Mouse (Mus musculus): ENCODE data around the gene Stt3a. TPM values are rescaled to one million over a fixed set of nuclear protein-coding genes. Genes with fewer than 3 reads are reported as not detected.
A peak's percentile ranks its signal among the peaks of the same experiment; 100 is the strongest.

Gene Stt3a
- polyA plus RNA-seq, 1 experiment from 2014 or later, result 140 TPM

- ATAC-seq (ENCODE audit: low FRiP score), result peak; percentile 99
- Histone ChIP-seq H3K4me2 (replicated peaks; ENCODE audit: low read depth, low read length) (peak within 1 kb of the TSS; percentile 83), H3K4me1 (replicated peaks; ENCODE audit: control insufficient read depth, insufficient read depth, low read length) (no peaks in the 10 kb centered on the region), H3K36me3 (ENCODE audit: control insufficient read depth, insufficient read depth, low read length) (no peaks in the 10 kb centered on the region), H3K27ac (ENCODE audit: low read depth, low read length) (0 out of 2 replicates have a peak within 1 kb of the TSS, but pooled peaks have one; percentile 2), H3K4me3 (ENCODE audit: low read depth, low read length) (peak within 1 kb of the TSS; percentile 95), H3K9ac (ENCODE audit: low read depth, low read length) (peak within 1 kb of the TSS; percentile 97), H3K9me3 (ENCODE audit: control insufficient read depth, low read length) (no peaks in the 10 kb centered on the region), H3K27me3 (ENCODE audit: control insufficient read depth, insufficient read depth, low read length) (no peaks in the 10 kb centered on the region)
- WGBS, result under 1% methylated on average over 64 of the region's 66 CpGs
- DNase-seq (ENCODE audit: low spot score), result peak; percentile 94
Observed at GRCm38 (mm10) chr9:36796781-36797555, 29.5 kb upstream of the Stt3a start, which contains the start of gene Ei24. Gene Ei24, minus strand, starts transcription at chr9:36797393.

- Histone ChIP-seq H3K4me3 (ENCODE audit: low read depth, low read length) (peak overlapping the region; percentile 95), H3K4me1 (replicated peaks; ENCODE audit: control insufficient read depth, insufficient read depth, low read length) (no peaks in the 10 kb centered on the region), H3K27me3 (ENCODE audit: control insufficient read depth, insufficient read depth, low read length) (no peaks in the 10 kb centered on the region), H3K9me3 (ENCODE audit: control insufficient read depth, low read length) (no peaks in the 10 kb centered on the region), H3K9ac (ENCODE audit: low read depth, low read length) (peak overlapping the region; percentile 97), H3K36me3 (ENCODE audit: control insufficient read depth, insufficient read depth, low read length) (no peaks in the 10 kb centered on the region), H3K4me2 (replicated peaks; ENCODE audit: low read depth, low read length) (peak overlapping the region; percentile 83), H3K27ac (ENCODE audit: low read depth, low read length) (no peak overlapping the region)
- 24% methylated on average over 5 of the region's 5 CpGs for WGBS
- DNase-seq (ENCODE audit: low spot score), result peak; percentile 5
- ATAC-seq (ENCODE audit: low FRiP score), result no peak
Observed at GRCm38 (mm10) chr9:36796224-36796623, 28.7 kb upstream of the Stt3a start.

- DNase-seq (ENCODE audit: low spot score), result no peak
- WGBS, result 84% methylated on average over 1 of the region's 1 CpGs
Observed at GRCm38 (mm10) chr9:36795556-36795955, 28.1 kb upstream of the Stt3a start.

GRCm38 (mm10) chr9:36794487-36794886 is 27.0 kb upstream of the Stt3a start:
- Histone ChIP-seq H3K4me1 (replicated peaks; ENCODE audit: control insufficient read depth, insufficient read depth, low read length) (no peaks in the 10 kb centered on the region), H3K27me3 (ENCODE audit: control insufficient read depth, insufficient read depth, low read length) (no peaks in the 10 kb centered on the region), H3K4me3 (ENCODE audit: low read depth, low read length) (no peak overlapping the region), H3K27ac (ENCODE audit: low read depth, low read length) (no peak overlapping the region), H3K9me3 (ENCODE audit: control insufficient read depth, low read length) (no peaks in the 10 kb centered on the region), H3K9ac (ENCODE audit: low read depth, low read length) (no peak overlapping the region), H3K4me2 (replicated peaks; ENCODE audit: low read depth, low read length) (no peak overlapping the region), H3K36me3 (ENCODE audit: control insufficient read depth, insufficient read depth, low read length) (peaks cover 2% of the 10 kb centered on the region; the same call in 1 of the 2 replicates)
- WGBS, result 77% methylated on average over 2 of the region's 2 CpGs
- DNase-seq (ENCODE audit: low spot score), result no peak
- ATAC-seq (ENCODE audit: low FRiP score), result no peak

More at GRCm38 (mm10) chr9:36795556-36795955, 28.1 kb upstream of the Stt3a start:
- Histone ChIP-seq H3K4me3 (ENCODE audit: low read depth, low read length) (no peak overlapping the region), H3K27me3 (ENCODE audit: control insufficient read depth, insufficient read depth, low read length) (no peaks in the 10 kb centered on the region), H3K36me3 (ENCODE audit: control insufficient read depth, insufficient read depth, low read length) (no peaks in the 10 kb centered on the region), H3K9me3 (ENCODE audit: control insufficient read depth, low read length) (no peaks in the 10 kb centered on the region), H3K27ac (ENCODE audit: low read depth, low read length) (no peak overlapping the region), H3K9ac (ENCODE audit: low read depth, low read length) (no peak overlapping the region), H3K4me1 (replicated peaks; ENCODE audit: control insufficient read depth, insufficient read depth, low read length) (no peaks in the 10 kb centered on the region), H3K4me2 (replicated peaks; ENCODE audit: low read depth, low read length) (no peak overlapping the region)
- no peak for ATAC-seq (ENCODE audit: low FRiP score)

- H3K27ac ChIP-seq (ENCODE audit: low read depth, low read length), result no peak overlapping the region
- no peak overlapping the region for H3K4me3 ChIP-seq (ENCODE audit: low read depth, low read length)
- no peaks in the 10 kb centered on the region for H3K9me3 ChIP-seq (ENCODE audit: control insufficient read depth, low read length)
- no peaks in the 10 kb centered on the region for H3K4me1 ChIP-seq (replicated peaks; ENCODE audit: control insufficient read depth, insufficient read depth, low read length)
- ATAC-seq (ENCODE audit: low FRiP score) (no peak), DNase-seq (ENCODE audit: low spot score) (no peak)
- no peak overlapping the region for H3K4me2 ChIP-seq (replicated peaks; ENCODE audit: low read depth, low read length)
- H3K27me3 ChIP-seq (ENCODE audit: control insufficient read depth, insufficient read depth, low read length), result no peaks in the 10 kb centered on the region
- H3K36me3 ChIP-seq (ENCODE audit: control insufficient read depth, insufficient read depth, low read length), result peaks cover 9% of the 10 kb centered on the region; the same call in 1 of the 2 replicates
- H3K9ac ChIP-seq (ENCODE audit: low read depth, low read length), result no peak overlapping the region
- WGBS, result 97% methylated on average over 3 of the region's 3 CpGs
Observed at GRCm38 (mm10) chr9:36792191-36792590, 24.7 kb upstream of the Stt3a start.

GRCm38 (mm10) chr9:36783921-36784320 is 16.4 kb upstream of the Stt3a start:
- Histone ChIP-seq H3K27me3 (ENCODE audit: control insufficient read depth, insufficient read depth, low read length) (no peaks in the 10 kb centered on the region), H3K4me3 (ENCODE audit: low read depth, low read length) (no peak overlapping the region), H3K4me1 (replicated peaks; ENCODE audit: control insufficient read depth, insufficient read depth, low read length) (no peaks in the 10 kb centered on the region), H3K27ac (ENCODE audit: low read depth, low read length) (no peak overlapping the region), H3K9me3 (ENCODE audit: control insufficient read depth, low read length) (no peaks in the 10 kb centered on the region), H3K9ac (ENCODE audit: low read depth, low read length) (no peak overlapping the region), H3K4me2 (replicated peaks; ENCODE audit: low read depth, low read length) (no peak overlapping the region), H3K36me3 (ENCODE audit: control insufficient read depth, insufficient read depth, low read length) (peaks cover 16% of the 10 kb centered on the region; the same call in 1 of the 2 replicates)
- WGBS, result 93% methylated on average over 2 of the region's 2 CpGs
- ATAC-seq (ENCODE audit: low FRiP score) (no peak), DNase-seq (ENCODE audit: low spot score) (no peak)

GRCm38 (mm10) chr9:36769048-36769413 is 1.6 kb upstream of the Stt3a start:
- Histone ChIP-seq H3K4me2 (replicated peaks; ENCODE audit: low read depth, low read length) (no peak overlapping the region), H3K27ac (ENCODE audit: low read depth, low read length) (no peak overlapping the region), H3K36me3 (ENCODE audit: control insufficient read depth, insufficient read depth, low read length) (no peaks in the 10 kb centered on the region), H3K9me3 (ENCODE audit: control insufficient read depth, low read length) (no peaks in the 10 kb centered on the region), H3K4me1 (replicated peaks; ENCODE audit: control insufficient read depth, insufficient read depth, low read length) (no peaks in the 10 kb centered on the region; the same call in 1 of the 2 replicates), H3K27me3 (ENCODE audit: control insufficient read depth, insufficient read depth, low read length) (no peaks in the 10 kb centered on the region), H3K4me3 (ENCODE audit: low read depth, low read length) (no peak overlapping the region), H3K9ac (ENCODE audit: low read depth, low read length) (no peak overlapping the region)
- ATAC-seq (ENCODE audit: low FRiP score), result no peak
- 89% methylated on average over 1 of the region's 1 CpGs for WGBS
- no peak for DNase-seq (ENCODE audit: low spot score)

- H3K4me2 ChIP-seq (replicated peaks; ENCODE audit: low read depth, low read length), result peak overlapping the region; percentile 72
- peak overlapping the region; percentile 75 for H3K9ac ChIP-seq (ENCODE audit: low read depth, low read length)
- peak overlapping the region; percentile 97 for H3K4me3 ChIP-seq (ENCODE audit: low read depth, low read length)
- ATAC-seq (ENCODE audit: low FRiP score) (peak; percentile 20), DNase-seq (ENCODE audit: low spot score) (no peak)
- H3K9me3 ChIP-seq (ENCODE audit: control insufficient read depth, low read length), result no peaks in the 10 kb centered on the region
- H3K4me1 ChIP-seq (replicated peaks; ENCODE audit: control insufficient read depth, insufficient read depth, low read length), result no peaks in the 10 kb centered on the region; the same call in 1 of the 2 replicates
- no peak overlapping the region; the same call in 1 of the 2 replicates for H3K27ac ChIP-seq (ENCODE audit: low read depth, low read length)
- no peaks in the 10 kb centered on the region for H3K27me3 ChIP-seq (ENCODE audit: control insufficient read depth, insufficient read depth, low read length)
- WGBS, result 14% methylated on average over 25 of the region's 25 CpGs
- no peaks in the 10 kb centered on the region for H3K36me3 ChIP-seq (ENCODE audit: control insufficient read depth, insufficient read depth, low read length)
Observed at GRCm38 (mm10) chr9:36768156-36769047, 923 bp upstream of the Stt3a start.

Data from hindbrain, embryonic 11.5 days (tissue).